Mouse (Mus musculus): ENCODE results near the gene Osbpl3. TPM values are rescaled to one million over a fixed set of nuclear protein-coding genes. Genes with fewer than 3 reads are reported as not detected.
A peak's percentile ranks its signal among the peaks of the same experiment; 100 is the strongest.

Osbpl3 gene
- polyA plus RNA-seq, 1 experiment from 2014 or later: 4.1 TPM

DNA sequence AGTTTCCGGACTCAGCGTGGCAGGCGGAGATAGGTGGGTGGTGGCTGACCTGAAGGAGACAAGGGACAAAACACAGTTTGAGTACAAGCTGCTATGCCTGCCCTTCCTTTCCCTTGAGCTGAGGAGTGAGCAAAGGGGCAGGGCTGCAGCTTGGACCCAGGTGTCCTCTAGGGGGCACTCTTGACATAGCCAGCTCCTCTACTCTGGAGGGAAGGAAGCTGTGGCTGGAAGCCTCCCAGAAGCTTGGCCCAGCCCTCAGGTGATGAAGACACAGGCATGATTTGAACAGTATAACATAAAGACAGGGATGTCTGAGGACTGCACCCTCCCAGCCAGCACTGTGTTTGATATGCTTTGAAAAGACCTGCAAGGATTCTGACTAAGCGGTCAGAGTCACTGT is 143.4 kb downstream of the Osbpl3 start:
- ATAC-seq (ENCODE audit: insufficient read depth) (peak; percentile 65; the same call in 1 of the 2 replicates), DNase-seq (peak; percentile 87)
- Histone ChIP-seq H3K4me2 (no peak overlapping the region), H3K4me1 (ENCODE audit: insufficient read depth) (no peaks in the 10 kb centered on the region), H3K4me3 (ENCODE audit: low read depth, low read length) (no peak overlapping the region), H3K36me3 (ENCODE audit: insufficient read depth) (no peaks in the 10 kb centered on the region), H3K27me3 (ENCODE audit: insufficient read depth, low read length) (no peaks in the 10 kb centered on the region), H3K9ac (no peak overlapping the region), H3K9me3 (ENCODE audit: low read depth, low read length) (no peaks in the 10 kb centered on the region), H3K27ac (ENCODE audit: low read depth) (no peak overlapping the region)
- TF ChIP-seq CTCF (IDR thresholded peaks at IDR 0.05; ENCODE audit: low read depth): peak; percentile 92
- WGBS: 37% methylated on average over 4 of the region's 4 CpGs

DNA sequence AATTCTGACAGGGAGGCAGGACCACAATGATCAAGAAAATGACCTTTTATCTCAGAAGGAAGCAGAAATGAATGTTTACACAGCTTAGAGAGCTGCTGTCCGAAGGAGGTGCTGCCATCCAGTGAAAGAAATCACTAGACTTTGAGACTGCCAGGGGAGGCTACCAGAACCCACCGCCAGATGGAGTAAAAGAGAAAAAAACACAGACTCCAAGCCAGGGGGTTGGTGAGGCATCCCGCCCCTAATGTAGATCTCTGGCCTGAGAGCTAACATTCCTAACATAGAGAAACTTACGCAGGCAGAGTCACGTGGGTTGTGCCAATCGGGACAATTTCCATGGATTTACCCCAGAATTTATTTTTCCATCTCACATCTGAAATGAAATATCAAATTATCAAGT is 147.0 kb downstream of the Osbpl3 start:
- no peaks in the 10 kb centered on the region for H3K27me3 ChIP-seq (ENCODE audit: insufficient read depth, low read length)
- H3K9me3 ChIP-seq (ENCODE audit: low read depth, low read length): no peaks in the 10 kb centered on the region
- no peaks in the 10 kb centered on the region for H3K36me3 ChIP-seq (ENCODE audit: insufficient read depth)
- H3K4me3 ChIP-seq (ENCODE audit: low read depth, low read length): no peak overlapping the region
- DNase-seq (peak; percentile 78), ATAC-seq (ENCODE audit: insufficient read depth) (no peak)
- TF ChIP-seq CTCF (IDR thresholded peaks at IDR 0.05; ENCODE audit: low read depth): peak; percentile 73
- no peak overlapping the region for H3K9ac ChIP-seq
- H3K27ac ChIP-seq (ENCODE audit: low read depth): no peak overlapping the region
- no peak overlapping the region for H3K4me2 ChIP-seq
- no peaks in the 10 kb centered on the region for H3K4me1 ChIP-seq (ENCODE audit: insufficient read depth)
- 15% methylated on average over 6 of the region's 6 CpGs for WGBS

DNA sequence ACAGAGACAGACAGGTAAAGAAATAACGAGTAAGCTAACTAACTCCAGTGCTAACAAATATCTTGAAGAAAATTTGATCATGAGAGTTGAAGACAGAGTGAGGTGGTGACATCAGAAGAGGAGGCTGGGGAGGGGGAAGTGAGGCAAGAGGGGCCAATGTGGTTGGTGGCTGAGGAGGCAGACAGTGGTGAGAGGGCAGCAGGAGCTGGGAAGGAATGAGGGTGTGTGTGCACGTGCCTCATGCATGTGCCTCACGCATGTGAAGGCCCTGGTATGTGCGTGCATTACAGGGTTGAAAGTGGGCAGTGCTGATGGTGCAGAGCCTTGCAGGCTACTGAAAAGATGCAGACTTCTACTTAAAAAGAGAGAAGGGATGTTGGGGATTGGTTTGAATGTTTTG is 149.4 kb downstream of the Osbpl3 start:
- no peak for ATAC-seq (ENCODE audit: insufficient read depth)
- Histone ChIP-seq H3K27ac (ENCODE audit: low read depth) (no peak overlapping the region), H3K36me3 (ENCODE audit: insufficient read depth) (no peaks in the 10 kb centered on the region), H3K9ac (no peak overlapping the region), H3K4me2 (no peak overlapping the region), H3K4me3 (ENCODE audit: low read depth, low read length) (no peak overlapping the region), H3K27me3 (ENCODE audit: insufficient read depth, low read length) (no peaks in the 10 kb centered on the region), H3K4me1 (ENCODE audit: insufficient read depth) (no peaks in the 10 kb centered on the region), H3K9me3 (ENCODE audit: low read depth, low read length) (no peaks in the 10 kb centered on the region)
- WGBS: 75% methylated on average over 4 of the region's 4 CpGs
- no peak for TF ChIP-seq CTCF (IDR thresholded peaks at IDR 0.05; ENCODE audit: low read depth)
- DNase-seq: no peak

DNA sequence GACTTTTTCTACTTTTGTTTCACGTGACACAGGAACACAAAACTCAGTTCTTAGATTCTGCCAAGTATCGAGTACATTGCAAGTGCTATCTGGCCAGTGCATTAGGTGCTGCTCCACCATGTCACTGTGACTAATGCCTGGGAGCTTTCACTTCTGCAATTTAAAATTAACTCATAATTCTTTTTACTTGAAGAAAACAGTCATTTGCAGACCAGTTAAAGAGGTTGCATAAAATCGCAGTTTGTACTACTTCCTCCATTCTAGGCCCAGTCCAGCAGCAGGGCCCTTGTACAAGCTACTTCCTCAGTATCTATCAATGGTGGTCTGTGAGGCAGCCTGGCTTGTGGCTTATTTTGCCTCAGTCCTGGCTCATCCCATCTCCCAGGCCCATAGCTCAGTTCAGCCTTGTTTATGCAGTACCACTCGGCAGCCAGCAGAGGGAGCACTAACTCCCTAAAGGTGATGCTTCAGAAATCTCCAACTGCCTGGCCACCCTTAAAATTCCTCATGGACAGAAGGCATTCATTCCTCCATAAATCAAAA is 151.0 kb downstream of the Osbpl3 start:
- Histone ChIP-seq H3K9ac (no peak overlapping the region), H3K27ac (ENCODE audit: low read depth) (no peak overlapping the region), H3K4me1 (ENCODE audit: insufficient read depth) (no peaks in the 10 kb centered on the region), H3K9me3 (ENCODE audit: low read depth, low read length) (no peaks in the 10 kb centered on the region), H3K4me2 (no peak overlapping the region), H3K36me3 (ENCODE audit: insufficient read depth) (no peaks in the 10 kb centered on the region), H3K4me3 (ENCODE audit: low read depth, low read length) (no peak overlapping the region), H3K27me3 (ENCODE audit: insufficient read depth, low read length) (no peaks in the 10 kb centered on the region)
- TF ChIP-seq CTCF (IDR thresholded peaks at IDR 0.05; ENCODE audit: low read depth): peak; percentile 98
- WGBS: 59% methylated on average over 4 of the region's 4 CpGs
- ATAC-seq (ENCODE audit: insufficient read depth) (no peak), DNase-seq (peak; percentile 87)

DNA sequence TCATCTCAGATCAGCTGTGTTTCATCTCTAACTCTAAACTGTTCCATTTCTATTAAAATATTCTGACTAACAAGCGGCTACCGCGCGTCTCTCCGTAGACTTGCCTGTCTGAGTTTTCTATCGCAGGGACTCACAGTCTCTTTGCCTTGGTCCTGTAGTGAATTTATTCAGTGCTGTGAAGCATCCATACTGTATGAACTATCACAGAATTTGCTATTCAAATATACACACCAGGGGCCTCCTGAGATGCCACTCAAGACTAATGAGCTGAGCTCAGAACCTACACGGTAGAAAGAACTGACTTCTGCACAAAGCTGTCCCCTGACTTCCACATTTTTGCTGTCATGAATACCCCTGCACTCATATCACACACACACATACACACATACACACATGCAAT is 154.9 kb downstream of the Osbpl3 start:
- ATAC-seq (ENCODE audit: insufficient read depth) (no peak), DNase-seq (no peak)
- H3K4me2 ChIP-seq: no peak overlapping the region
- 86% methylated on average over 7 of the region's 7 CpGs for WGBS
- H3K27ac ChIP-seq (ENCODE audit: low read depth): no peak overlapping the region
- no peaks in the 10 kb centered on the region for H3K27me3 ChIP-seq (ENCODE audit: insufficient read depth, low read length)
- TF ChIP-seq CTCF (IDR thresholded peaks at IDR 0.05; ENCODE audit: low read depth): no peak
- no peaks in the 10 kb centered on the region for H3K4me1 ChIP-seq (ENCODE audit: insufficient read depth)
- no peak overlapping the region for H3K9ac ChIP-seq
- no peaks in the 10 kb centered on the region for H3K9me3 ChIP-seq (ENCODE audit: low read depth, low read length)
- no peak overlapping the region for H3K4me3 ChIP-seq (ENCODE audit: low read depth, low read length)
- H3K36me3 ChIP-seq (ENCODE audit: insufficient read depth): no peaks in the 10 kb centered on the region

DNA sequence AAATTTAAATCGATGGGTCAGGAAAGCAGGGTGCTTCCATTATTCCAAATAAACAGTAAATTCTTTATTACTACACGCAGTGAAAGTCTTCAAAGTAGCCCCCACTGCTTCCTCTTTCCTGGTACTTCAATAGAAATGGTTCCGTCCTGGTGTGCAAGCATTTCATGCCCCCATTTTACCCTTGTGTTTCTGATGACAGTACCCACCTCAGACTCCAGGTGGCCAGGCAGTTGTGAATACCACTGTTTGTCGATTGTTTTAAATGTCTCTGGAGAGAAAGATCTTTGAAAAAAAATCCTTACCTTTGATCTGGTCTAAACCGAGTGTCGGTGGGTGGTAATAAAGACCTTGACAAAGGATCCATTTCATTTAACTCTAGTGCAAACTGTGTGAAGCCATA is 155.4 kb downstream of the Osbpl3 start:
- no peak for DNase-seq
- Histone ChIP-seq H3K4me3 (ENCODE audit: low read depth, low read length) (no peak overlapping the region), H3K27ac (ENCODE audit: low read depth) (no peak overlapping the region), H3K9me3 (ENCODE audit: low read depth, low read length) (no peaks in the 10 kb centered on the region), H3K4me2 (no peak overlapping the region), H3K4me1 (ENCODE audit: insufficient read depth) (no peaks in the 10 kb centered on the region), H3K36me3 (ENCODE audit: insufficient read depth) (no peaks in the 10 kb centered on the region), H3K27me3 (ENCODE audit: insufficient read depth, low read length) (no peaks in the 10 kb centered on the region), H3K9ac (no peak overlapping the region)
- no peak for ATAC-seq (ENCODE audit: insufficient read depth)
- WGBS: 80% methylated on average over 6 of the region's 6 CpGs
- no peak for TF ChIP-seq CTCF (IDR thresholded peaks at IDR 0.05; ENCODE audit: low read depth)

DNA sequence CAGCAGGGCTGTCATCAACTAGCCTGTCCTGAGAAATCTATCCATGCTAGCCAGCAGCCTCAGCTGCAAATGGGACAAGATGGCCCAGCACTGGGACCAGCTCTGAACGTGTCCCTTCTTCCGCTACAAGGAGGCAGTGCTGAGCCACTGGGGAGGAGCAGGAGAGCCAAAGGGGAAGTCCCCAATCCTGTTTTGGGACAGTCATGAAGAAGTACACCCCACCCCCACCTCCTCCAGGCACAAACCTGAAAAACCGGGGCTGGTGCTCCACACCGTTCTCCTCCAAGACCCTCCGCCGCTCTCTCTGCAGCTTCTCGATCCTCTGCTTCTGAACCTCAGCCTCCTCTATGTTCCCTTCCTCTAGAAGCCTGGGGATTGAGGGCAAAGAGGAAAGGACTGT is 156.9 kb downstream of the Osbpl3 start:
- WGBS: 74% methylated on average over 7 of the region's 7 CpGs

DNA sequence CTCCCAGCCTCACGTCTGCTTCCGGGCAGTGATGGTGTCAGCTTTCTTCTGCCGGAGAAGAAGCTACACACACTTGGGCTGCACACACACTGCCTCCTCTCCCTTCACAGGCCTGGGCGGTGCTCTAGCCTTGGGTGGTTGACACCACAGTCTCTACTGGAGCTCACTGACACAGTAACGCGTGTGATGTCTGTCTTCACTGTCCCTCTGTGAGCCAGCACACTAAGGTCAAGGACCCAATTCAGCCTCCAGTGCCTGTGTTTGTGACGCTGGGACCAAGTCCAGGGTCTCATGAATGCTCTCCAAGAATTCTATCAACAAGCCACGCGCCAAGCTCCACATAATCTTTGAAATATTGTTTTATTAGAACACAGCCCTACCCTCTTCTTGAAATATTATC is 158.3 kb downstream of the Osbpl3 start:
- H3K9ac ChIP-seq: no peak overlapping the region
- H3K9me3 ChIP-seq (ENCODE audit: low read depth, low read length): no peaks in the 10 kb centered on the region
- H3K4me1 ChIP-seq (ENCODE audit: insufficient read depth): no peaks in the 10 kb centered on the region
- DNase-seq: no peak
- no peak overlapping the region for H3K4me3 ChIP-seq (ENCODE audit: low read depth, low read length)
- 84% methylated on average over 9 of the region's 9 CpGs for WGBS
- H3K36me3 ChIP-seq (ENCODE audit: insufficient read depth): no peaks in the 10 kb centered on the region
- ATAC-seq (ENCODE audit: insufficient read depth): no peak
- TF ChIP-seq CTCF (IDR thresholded peaks at IDR 0.05; ENCODE audit: low read depth): no peak
- no peak overlapping the region for H3K4me2 ChIP-seq
- H3K27me3 ChIP-seq (ENCODE audit: insufficient read depth, low read length): no peaks in the 10 kb centered on the region
- H3K27ac ChIP-seq (ENCODE audit: low read depth): no peak overlapping the region

More for the DNA sequence above, 156.9 kb downstream of the Osbpl3 start:
- Histone ChIP-seq H3K9me3 (ENCODE audit: low read depth, low read length) (no peaks in the 10 kb centered on the region), H3K4me2 (no peak overlapping the region), H3K36me3 (ENCODE audit: insufficient read depth) (no peaks in the 10 kb centered on the region), H3K4me3 (ENCODE audit: low read depth, low read length) (no peak overlapping the region), H3K27ac (ENCODE audit: low read depth) (no peak overlapping the region), H3K4me1 (ENCODE audit: insufficient read depth) (no peaks in the 10 kb centered on the region), H3K9ac (no peak overlapping the region), H3K27me3 (ENCODE audit: insufficient read depth, low read length) (no peaks in the 10 kb centered on the region)
- no peak for DNase-seq
- no peak for TF ChIP-seq CTCF (IDR thresholded peaks at IDR 0.05; ENCODE audit: low read depth)
- ATAC-seq (ENCODE audit: insufficient read depth): no peak
